Mouse (Mus musculus) Muller cell, postnatal 12 days (primary cell): Measurements from ENCODE around the gene Thop1.

Experiments
- DNase-seq: peaks from one replicate; pipeline ENCODE4 v3.0.0-alpha.2; 2015; ENCODE audit errors: inconsistent ontology term

Gene Thop1

GRCm38 (mm10) chr10:81106113-81106721, 36.4 kb downstream of the Thop1 start:
- DNase-seq = peak; percentile 96

- DNase-seq = no peak
Observed at GRCm38 (mm10) chr10:81112946-81113345, 43.1 kb downstream of the Thop1 start.

- DNase-seq = no peak
Observed at GRCm38 (mm10) chr10:81119625-81120024, 49.8 kb downstream of the Thop1 start.

- no peak for DNase-seq
Observed at GRCm38 (mm10) chr10:81120650-81121049, 50.8 kb downstream of the Thop1 start.

- DNase-seq = no peak
Observed at GRCm38 (mm10) chr10:81122889-81123288, 53.1 kb downstream of the Thop1 start.

GRCm38 (mm10) chr10:81123500-81123899, 53.7 kb downstream of the Thop1 start:
- no peak for DNase-seq
